Mouse (Mus musculus) embryonic fibroblast, embryonic 13.5 days (primary cell): Measurements from ENCODE around the gene Epn1. TPM values are rescaled to one million over a fixed set of nuclear protein-coding genes. Genes with fewer than 3 reads are reported as not detected.

ENCODE experiments used
- H3K27ac ChIP-seq: 2 replicates; pipeline ENCODE4 v1.5.1; 2012; ENCODE audit warnings: low read length, control low read depth, inconsistent platforms; ENCODE audit not compliant: insufficient read depth
- H3K4me1 ChIP-seq: 2 replicates; pipeline ENCODE4 v1.6.1; 2011; ENCODE audit warnings: low read length; ENCODE audit not compliant: control insufficient read depth, insufficient read depth
- H3K4me3 ChIP-seq: 2 replicates; pipeline ENCODE4 v1.5.1; 2011; ENCODE audit warnings: mild to moderate bottlenecking, control low read depth, low read length; ENCODE audit not compliant: insufficient read depth
- CTCF ChIP-seq: IDR thresholded peaks from 2 replicates; pipeline ENCODE4 v1.5.1; 2011; ENCODE audit warnings: mild to moderate bottlenecking, control low read depth, low read length, moderate library complexity, borderline replicate concordance; ENCODE audit not compliant: insufficient read depth
- POLR2A ChIP-seq: IDR thresholded peaks from 2 replicates; pipeline ENCODE4 v1.6.1; 2011; ENCODE audit warnings: low read depth, mild to moderate bottlenecking, control low read depth, low read length, moderate library complexity
- polyA plus RNA-seq: library from polyadenylated mRNA; stranded (reverse); fragments of >200 nt; gene quantifications from 2 replicates; pipeline ENCODE4 v1.2.4, GENCODE M21; 2011; ENCODE audit warnings: low read depth; ENCODE audit not compliant: missing spikeins, insufficient read length

The Epn1 gene
- polyA plus RNA-seq, 1 experiment = 66.2 TPM

DNA sequence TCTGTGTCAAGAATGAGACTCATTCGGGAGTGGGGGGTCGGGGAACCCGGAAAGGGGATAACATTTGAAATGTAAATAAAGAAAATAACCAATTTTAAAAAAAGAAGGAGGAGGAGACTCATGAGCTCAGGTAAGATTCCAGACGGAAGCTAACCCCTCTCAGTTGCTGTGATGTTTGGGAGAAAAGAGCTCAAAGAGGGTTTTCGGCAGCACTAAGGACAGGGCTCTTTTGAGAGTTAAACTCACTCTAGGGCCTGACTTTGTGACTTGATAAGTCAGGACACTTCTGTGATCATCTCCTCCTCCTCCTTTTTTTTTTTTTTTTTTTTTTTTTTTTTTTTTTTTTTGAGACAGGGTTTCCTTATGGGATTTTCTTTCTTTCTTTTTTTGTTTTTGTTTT lies 41.1 kb upstream of the Epn1 start:
- peak overlapping the region; percentile 85 for H3K27ac ChIP-seq
- peak overlapping the region; percentile 70 for H3K4me3 ChIP-seq
- TF ChIP-seq POLR2A (no peak), CTCF (no peak)
- 0 out of 2 replicates have a peak, but pooled peaks cover 4% of the 10 kb centered on the region for H3K4me1 ChIP-seq

GRCm38 (mm10) chr7:5044981-5045380 lies 35.1 kb upstream of the Epn1 start:
- H3K4me3 ChIP-seq = no peak overlapping the region
- H3K4me1 ChIP-seq = no peaks in the 10 kb centered on the region
- no peak for TF ChIP-seq CTCF
- TF ChIP-seq POLR2A = no peak
- no peak overlapping the region for H3K27ac ChIP-seq

GRCm38 (mm10) chr7:5046112-5046511 lies 33.9 kb upstream of the Epn1 start:
- TF ChIP-seq CTCF (no peak), POLR2A (no peak)
- Histone ChIP-seq H3K27ac (no peak overlapping the region), H3K4me1 (no peaks in the 10 kb centered on the region), H3K4me3 (no peak overlapping the region)

DNA sequence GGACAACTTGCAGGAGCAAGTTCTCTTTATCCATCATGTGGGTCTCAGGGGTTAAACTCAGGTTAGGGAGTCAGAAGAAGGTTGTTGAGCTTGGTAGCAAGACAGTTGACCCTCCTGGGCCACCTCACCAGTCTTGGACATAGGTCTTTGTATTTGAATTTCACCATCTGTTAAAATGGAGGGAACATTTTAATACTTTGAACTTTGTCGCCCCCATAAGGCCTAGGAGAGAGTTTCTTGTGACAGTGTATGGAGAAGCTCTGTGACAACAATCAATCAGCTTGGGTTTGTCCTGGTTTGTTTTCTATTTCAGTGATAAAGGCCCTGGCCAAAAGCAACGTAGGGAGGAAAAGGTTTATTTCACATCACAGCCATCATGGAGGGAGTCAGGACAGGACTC lies 32.7 kb upstream of the Epn1 start:
- TF ChIP-seq POLR2A (no peak), CTCF (no peak)
- no peak overlapping the region for H3K27ac ChIP-seq

DNA sequence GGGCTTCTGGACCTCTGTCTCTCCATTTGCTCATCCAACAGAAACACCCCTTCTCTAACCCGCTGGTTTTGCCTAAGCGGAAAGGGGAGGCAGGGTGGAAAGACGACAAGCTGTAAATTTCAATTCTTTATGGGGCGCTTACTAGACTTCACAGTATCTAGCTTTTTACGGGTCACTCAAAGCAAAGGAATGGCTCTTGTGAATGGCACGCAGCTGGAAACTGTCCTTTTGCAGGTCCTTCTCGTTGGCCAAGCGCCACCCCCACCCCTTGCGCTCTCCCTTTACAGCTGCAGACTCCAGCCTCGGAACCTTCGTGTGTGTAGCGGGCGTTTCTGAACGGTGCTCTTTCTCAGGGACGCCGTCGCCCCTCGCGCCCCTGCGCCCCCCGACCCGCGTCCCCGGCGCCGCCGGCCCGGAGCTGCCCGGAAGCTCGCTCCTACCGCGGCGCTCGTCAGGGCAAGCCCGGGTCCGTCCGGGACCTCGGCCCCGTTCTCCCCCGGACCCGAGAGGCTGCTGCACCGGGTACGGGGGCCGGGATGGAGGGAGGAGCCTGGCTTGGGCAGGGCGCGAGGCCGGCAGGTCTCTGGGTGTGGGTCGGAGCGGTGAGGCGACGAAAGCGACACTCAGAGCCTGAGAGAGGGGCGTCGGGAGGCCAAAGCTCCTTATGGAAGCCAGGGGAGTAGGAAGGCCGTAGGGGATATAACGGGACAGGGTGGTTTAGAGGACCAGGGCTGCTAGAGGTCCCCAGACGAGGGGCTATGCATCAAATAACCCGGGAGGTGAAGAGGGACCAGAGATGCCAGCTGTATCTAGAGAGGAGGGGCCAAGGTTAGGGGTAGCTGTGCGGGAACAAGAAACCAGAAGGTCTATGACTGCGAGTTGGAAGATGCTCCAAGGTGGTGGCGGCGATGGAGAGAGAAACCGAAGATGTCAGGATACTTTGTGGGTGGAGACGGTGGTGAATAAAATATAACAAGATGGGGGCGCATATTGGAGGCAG lies 28.5 kb upstream of the Epn1 start, which contains the start of gene Zfp580:
Gene Zfp580 (plus strand): TSS at position 346 of the 1,000 bp plus-strand sequence.
- Histone ChIP-seq H3K27ac (peak within 1 kb of the TSS; percentile 21), H3K4me1 (no peaks in the 10 kb centered on the region), H3K4me3 (peak within 1 kb of the TSS; percentile 61)
- TF ChIP-seq POLR2A (peak; percentile 78), CTCF (no peak)

More for the DNA sequence above, 32.7 kb upstream of the Epn1 start:
- H3K4me3 ChIP-seq = no peak overlapping the region
- H3K4me1 ChIP-seq = no peaks in the 10 kb centered on the region

- peak overlapping the region; percentile 61 for H3K4me3 ChIP-seq
These were observed 27.6 kb upstream of the Epn1 start for GRCm38 (mm10) chr7:5052438-5052837.

GRCm38 (mm10) chr7:5052931-5053343 lies 27.1 kb upstream of the Epn1 start:
- H3K4me3 ChIP-seq = peak overlapping the region; percentile 61
- no peaks in the 10 kb centered on the region for H3K4me1 ChIP-seq
- no peak for TF ChIP-seq CTCF
- 0 out of 2 replicates have a peak, but pooled peaks have one; percentile 16 for TF ChIP-seq POLR2A
- no peak overlapping the region for H3K27ac ChIP-seq

More at GRCm38 (mm10) chr7:5052438-5052837, 27.6 kb upstream of the Epn1 start:
- no peak for TF ChIP-seq CTCF
- peak; percentile 9; the same call in 1 of the 2 replicates for TF ChIP-seq POLR2A
- Histone ChIP-seq H3K27ac (peak overlapping the region; percentile 21; the same call in 1 of the 2 replicates), H3K4me1 (no peaks in the 10 kb centered on the region)

- no peaks in the 10 kb centered on the region for H3K4me1 ChIP-seq
- peak overlapping the region; percentile 14; the same call in 1 of the 2 replicates for H3K4me3 ChIP-seq
- peak; percentile 54 for TF ChIP-seq POLR2A
- no peak for TF ChIP-seq CTCF
- H3K27ac ChIP-seq = no peak overlapping the region
These were observed 26.4 kb upstream of the Epn1 start for GRCm38 (mm10) chr7:5053456-5054179.

DNA sequence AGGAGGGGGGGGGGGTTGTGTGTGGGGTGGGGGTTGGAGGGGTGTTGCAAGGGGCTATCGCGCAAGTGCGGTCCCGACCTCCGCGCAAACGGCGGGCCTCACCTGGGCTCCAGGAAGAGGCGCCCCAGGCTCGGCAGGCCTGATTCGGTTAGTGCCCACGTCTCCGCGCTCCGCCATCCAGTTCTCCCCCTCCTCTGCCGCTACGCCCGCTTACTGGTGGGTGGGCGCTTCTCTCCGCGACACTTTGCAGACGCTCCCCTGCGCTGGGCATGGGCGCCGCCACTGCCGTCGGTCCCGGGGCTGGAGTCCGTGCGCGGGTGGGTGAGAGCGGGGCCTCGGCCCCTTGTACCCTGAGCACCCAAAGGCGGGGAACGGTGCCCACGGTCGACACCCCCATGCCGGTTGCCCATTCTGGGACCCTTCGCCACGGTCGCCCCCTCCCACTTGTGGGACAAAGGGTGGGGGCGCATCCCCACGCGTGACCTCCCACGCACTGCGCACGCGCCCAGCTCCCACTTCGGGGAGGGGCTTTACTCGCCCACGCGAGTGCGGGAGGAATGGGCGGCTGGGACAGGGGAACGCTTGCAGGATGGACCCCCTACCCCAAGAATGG lies 23.3 kb upstream of the Epn1 start:
- H3K4me1 ChIP-seq = no peaks in the 10 kb centered on the region
- no peak for TF ChIP-seq POLR2A
- no peak for TF ChIP-seq CTCF
- H3K27ac ChIP-seq = no peak overlapping the region

GRCm38 (mm10) chr7:5057381-5057780 lies 22.7 kb upstream of the Epn1 start:
- Histone ChIP-seq H3K27ac (no peak overlapping the region), H3K4me1 (no peaks in the 10 kb centered on the region), H3K4me3 (no peak overlapping the region)
- TF ChIP-seq POLR2A = no peak
- no peak for TF ChIP-seq CTCF

More for the DNA sequence above, 23.3 kb upstream of the Epn1 start:
- H3K4me3 ChIP-seq = no peak overlapping the region
